Mouse (Mus musculus) intestine, embryonic 15.5 days (tissue): ENCODE measurements around the gene St6galnac1. TPM values are rescaled to one million over a fixed set of nuclear protein-coding genes. Genes with fewer than 3 reads are reported as not detected.

Source experiments
- ATAC-seq: fragments of 200-750 bp; cut with Nextera tagmentation; 2 replicates; pipeline ENCODE4 v1.8.0; 2017; ENCODE audit warnings: moderate TSS enrichment, moderate library complexity
- H3K27ac ChIP-seq: fragments of 300-500 bp; sonication (generic); 2 replicates; pipeline ENCODE4 v1.5.1; 2015; ENCODE audit warnings: mild to moderate bottlenecking, inconsistent platforms
- H3K27me3 ChIP-seq: fragments of 300-500 bp; sonication (generic); replicated peaks from 2 replicates; pipeline ENCODE4 v1.6.1; 2015; ENCODE audit warnings: inconsistent platforms
- H3K36me3 ChIP-seq: fragments of 300-500 bp; sonication (generic); 2 replicates; pipeline ENCODE4 v1.6.1; 2015; ENCODE audit warnings: inconsistent platforms
- H3K4me1 ChIP-seq: fragments of 300-500 bp; sonication (generic); replicated peaks from 2 replicates; pipeline ENCODE4 v1.6.1; 2015; ENCODE audit warnings: inconsistent platforms
- H3K4me2 ChIP-seq: fragments of 300-500 bp; sonication (generic); replicated peaks from 2 replicates; pipeline ENCODE4 v1.6.1; 2015; ENCODE audit warnings: mild to moderate bottlenecking, inconsistent platforms
- H3K4me3 ChIP-seq: fragments of 300-500 bp; sonication (generic); replicated peaks from 2 replicates; pipeline ENCODE4 v1.5.1; 2015; ENCODE audit warnings: inconsistent platforms
- H3K9ac ChIP-seq: fragments of 300-500 bp; sonication (generic); 2 replicates; pipeline ENCODE4 v1.6.1; 2015; ENCODE audit warnings: inconsistent platforms
- H3K9me3 ChIP-seq: fragments of 300-500 bp; sonication (generic); 2 replicates; pipeline ENCODE4 v1.6.1; 2016; ENCODE audit warnings: inconsistent platforms
- WGBS: fragments of 180-500 bp; shearing (Covaris S2); methylation state at CpG from one replicate; pipeline ENCODE4 v1.1.7; 2015; 5-methylcytosine and 5-hydroxymethylcytosine counted together
- polyA plus RNA-seq: library from polyadenylated mRNA; unstranded; fragments of >200 nt; fragmentation: Nextera tagmentation; extraction: Ambion mirVana; gene quantifications from 2 replicates; pipeline ENCODE4 v1.2.1, GENCODE M21; 2015

Gene St6galnac1
- polyA plus RNA-seq, 1 experiment from 2014 or later, result not detected

DNA sequence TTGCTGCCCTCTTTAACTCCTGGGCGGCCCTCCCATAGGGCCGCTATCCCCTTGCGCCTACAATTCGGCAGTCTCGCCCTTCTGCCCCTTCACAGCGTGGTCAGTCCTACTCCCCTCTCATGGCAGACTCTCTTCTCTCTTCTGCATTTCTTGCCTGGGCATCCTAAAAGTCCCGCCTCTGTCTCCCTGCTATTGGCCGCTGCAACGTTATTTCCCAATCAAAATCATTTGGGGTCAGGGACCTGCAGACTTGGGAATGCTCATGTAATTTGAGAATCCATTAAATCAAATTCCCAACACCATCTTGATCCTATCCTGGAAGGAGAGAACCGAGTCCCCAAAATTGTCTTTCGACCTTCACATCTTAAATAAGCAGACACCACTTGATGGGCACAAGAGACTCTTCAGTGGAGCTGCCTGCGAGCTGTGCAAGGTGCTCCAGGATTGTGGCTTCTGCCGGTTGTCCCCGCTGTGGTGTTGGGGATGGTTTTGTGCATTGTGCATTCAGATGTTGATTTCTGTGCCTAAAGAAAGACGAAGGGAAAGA, 54.9 kb downstream of the St6galnac1 start:
- Histone ChIP-seq H3K36me3 (no peaks in the 10 kb centered on the region), H3K4me2 (no peak overlapping the region), H3K9me3 (no peaks in the 10 kb centered on the region), H3K4me3 (no peak overlapping the region), H3K9ac (no peak overlapping the region), H3K27ac (no peak overlapping the region), H3K4me1 (no peaks in the 10 kb centered on the region), H3K27me3 (no peaks in the 10 kb centered on the region)
- WGBS, result 88% methylated on average over 15 of the region's 15 CpGs
- no peak for ATAC-seq

Other genes with a start within 250 kb of the St6galnac1 start
- 5.4 and 6.4 TPM in 2 replicates for gene Sphk1, start 244.6 kb downstream of the St6galnac1 start, polyA plus RNA-seq
- gene Ube2o, start 194.1 kb downstream of the St6galnac1 start, polyA plus RNA-seq, result 8.4 and 8.8 TPM in 2 replicates
- not detected in 2 replicates for gene Aanat, start 189.1 kb downstream of the St6galnac1 start, polyA plus RNA-seq
- 8.4 and 8.9 TPM in 2 replicates for gene Rhbdf2, start 148.5 kb downstream of the St6galnac1 start, polyA plus RNA-seq
- 1.0 and 1.3 TPM in 2 replicates for gene Prcd, start 122.0 kb downstream of the St6galnac1 start, polyA plus RNA-seq
- 12.5 and 12.9 TPM in 2 replicates for gene Cygb, start 121.2 kb downstream of the St6galnac1 start, polyA plus RNA-seq
- 25.5 and 27.9 TPM in 2 replicates for gene Mxra7, start 52.5 kb upstream of the St6galnac1 start, polyA plus RNA-seq
- 62.0 and 63.7 TPM in 2 replicates for gene Mettl23, start 67.8 kb upstream of the St6galnac1 start, polyA plus RNA-seq
- gene Jmjd6, start 67.9 kb upstream of the St6galnac1 start, polyA plus RNA-seq, result 81.2 and 88.5 TPM in 2 replicates
- 39.4 and 47.3 TPM in 2 replicates for gene Mfsd11, start 76.9 kb upstream of the St6galnac1 start, polyA plus RNA-seq
- gene Srsf2, start 77.6 kb upstream of the St6galnac1 start, polyA plus RNA-seq, result 723 and 765 TPM in 2 replicates
- 0.69 and 0.90 TPM in 2 replicates for gene Mgat5b, start 143.4 kb upstream of the St6galnac1 start, polyA plus RNA-seq